Mouse (Mus musculus): ENCODE data around the gene Tmem131. TPM values are rescaled to one million over a fixed set of nuclear protein-coding genes. Genes with fewer than 3 reads are reported as not detected.

Gene Tmem131
- total and polyA plus RNA-seq, 2 experiments from 2014 or later: 9.4 to 29.3 TPM

DNA sequence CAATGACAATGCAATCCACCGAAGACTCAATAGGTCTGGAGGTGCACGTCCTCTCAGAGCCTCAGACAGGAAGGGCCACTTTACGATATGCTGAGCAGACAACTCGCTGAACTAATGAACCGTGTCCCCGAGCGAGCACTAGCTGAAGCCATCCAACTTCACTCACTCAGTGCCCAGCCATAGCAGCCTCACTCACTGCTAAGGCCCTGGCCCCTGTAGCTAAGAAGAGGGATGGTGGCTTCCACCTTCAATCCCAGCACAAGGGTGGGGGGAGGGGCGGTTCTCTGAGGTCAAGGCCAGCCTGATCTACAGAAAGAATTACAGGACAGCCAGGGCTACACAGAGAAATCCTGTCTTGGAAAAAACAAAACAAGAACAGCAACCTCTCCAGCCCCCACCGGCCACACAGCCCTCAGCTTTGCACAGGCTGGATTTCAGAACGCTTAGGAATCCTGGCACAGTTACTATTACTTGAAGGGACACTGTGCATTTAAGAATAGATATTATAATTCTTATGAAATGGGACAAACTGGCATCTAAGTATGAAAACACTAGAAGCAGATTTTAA, 89.2 kb downstream of the Tmem131 start:
- ATAC-seq: no peak
- WGBS: 92% methylated on average over 10 of the region's 10 CpGs
- H3K9me3 ChIP-seq (ENCODE audit: low read length): no peaks in the 10 kb centered on the region

GRCm38 (mm10) chr1:36852085-36852484, 91.4 kb downstream of the Tmem131 start:
- 83% methylated on average over 6 of the region's 6 CpGs for WGBS
- H3K27ac ChIP-seq (ENCODE audit: low read depth, low read length): no peak overlapping the region
- no peak overlapping the region for H3K4me3 ChIP-seq (ENCODE audit: low read depth, low read length)
- DNase-seq (no peak), ATAC-seq (no peak)
- H3K4me2 ChIP-seq (ENCODE audit: low read depth): no peak overlapping the region
- H3K27me3 ChIP-seq (ENCODE audit: insufficient read depth, low read length): no peaks in the 10 kb centered on the region
- no peak for TF ChIP-seq CTCF (IDR thresholded peaks at IDR 0.05; ENCODE audit: low read depth)
- no peaks in the 10 kb centered on the region for H3K9me3 ChIP-seq (ENCODE audit: low read length)
- H3K4me1 ChIP-seq (ENCODE audit: insufficient read depth): no peaks in the 10 kb centered on the region
- no peak overlapping the region for H3K9ac ChIP-seq
- H3K36me3 ChIP-seq (ENCODE audit: insufficient read depth): no peaks in the 10 kb centered on the region

More for the DNA sequence above, 89.2 kb downstream of the Tmem131 start:
- Histone ChIP-seq H3K9ac (no peak overlapping the region), H3K4me3 (ENCODE audit: low read depth, low read length) (no peak overlapping the region), H3K4me2 (ENCODE audit: low read depth) (no peak overlapping the region), H3K36me3 (ENCODE audit: insufficient read depth) (no peaks in the 10 kb centered on the region), H3K4me1 (ENCODE audit: insufficient read depth) (no peaks in the 10 kb centered on the region), H3K27ac (ENCODE audit: low read depth, low read length) (no peak overlapping the region), H3K27me3 (ENCODE audit: insufficient read depth, low read length) (no peaks in the 10 kb centered on the region)
- TF ChIP-seq CTCF (IDR thresholded peaks at IDR 0.05; ENCODE audit: low read depth): no peak
- no peak for DNase-seq

DNA sequence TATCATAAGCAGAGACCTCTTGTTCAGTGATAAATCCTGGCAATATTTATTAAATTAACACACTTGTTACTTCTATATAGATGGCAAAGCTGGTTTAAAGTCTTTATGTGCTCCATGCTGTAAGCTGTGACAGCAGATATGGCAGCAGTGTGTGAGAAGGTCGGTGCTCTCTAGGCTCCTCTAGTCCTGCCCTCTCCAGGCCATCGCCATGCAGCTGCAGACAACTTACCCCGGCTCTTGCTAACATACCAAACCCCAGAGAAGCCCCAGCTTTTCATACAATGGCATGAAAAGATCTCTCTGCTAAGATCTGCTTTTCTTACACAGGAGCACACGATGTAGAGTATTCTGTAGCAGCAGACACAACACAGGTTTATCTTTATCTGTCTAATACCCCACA, 92.1 kb downstream of the Tmem131 start:
- no peak overlapping the region for H3K4me3 ChIP-seq (ENCODE audit: low read depth, low read length)
- no peak for DNase-seq
- ATAC-seq: no peak
- H3K9me3 ChIP-seq (ENCODE audit: low read length): no peaks in the 10 kb centered on the region
- 63% methylated on average over 4 of the region's 4 CpGs for WGBS
- H3K4me1 ChIP-seq (ENCODE audit: insufficient read depth): no peaks in the 10 kb centered on the region
- no peak overlapping the region for H3K4me2 ChIP-seq (ENCODE audit: low read depth)
- no peak overlapping the region for H3K27ac ChIP-seq (ENCODE audit: low read depth, low read length)
- no peak overlapping the region for H3K9ac ChIP-seq
- no peak for TF ChIP-seq CTCF (IDR thresholded peaks at IDR 0.05; ENCODE audit: low read depth)
- H3K36me3 ChIP-seq (ENCODE audit: insufficient read depth): no peaks in the 10 kb centered on the region
- H3K27me3 ChIP-seq (ENCODE audit: insufficient read depth, low read length): no peaks in the 10 kb centered on the region

DNA sequence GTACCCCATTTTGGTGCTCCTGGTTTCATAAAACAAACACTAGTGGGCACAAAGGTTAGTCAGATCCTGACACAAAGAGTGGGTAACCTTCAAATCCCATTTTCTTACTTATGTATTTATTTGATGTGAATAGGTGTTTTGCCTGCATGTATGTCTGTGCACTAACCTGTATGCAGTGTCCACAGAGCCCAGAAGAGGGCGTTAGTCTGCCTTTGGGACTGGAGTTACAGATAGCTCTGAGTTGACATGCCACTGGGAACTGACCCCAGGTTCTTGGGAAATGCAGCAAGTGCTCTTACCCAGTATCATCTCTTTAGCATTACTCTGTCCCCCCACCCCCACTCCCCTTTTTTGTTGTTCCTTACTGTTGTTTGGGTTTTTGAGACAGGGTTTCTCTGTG, 95.4 kb downstream of the Tmem131 start:
- TF ChIP-seq CTCF (IDR thresholded peaks at IDR 0.05; ENCODE audit: low read depth): 0 out of 2 replicates have a peak, but pooled peaks have one; percentile 9
- WGBS: 97% methylated on average over 1 of the region's 1 CpGs
- DNase-seq (no peak), ATAC-seq (no peak)
- Histone ChIP-seq H3K4me2 (ENCODE audit: low read depth) (no peak overlapping the region), H3K9me3 (ENCODE audit: low read length) (no peaks in the 10 kb centered on the region), H3K4me3 (ENCODE audit: low read depth, low read length) (no peak overlapping the region), H3K27me3 (ENCODE audit: insufficient read depth, low read length) (no peaks in the 10 kb centered on the region), H3K36me3 (ENCODE audit: insufficient read depth) (no peaks in the 10 kb centered on the region), H3K9ac (no peak overlapping the region), H3K4me1 (ENCODE audit: insufficient read depth) (no peaks in the 10 kb centered on the region), H3K27ac (ENCODE audit: low read depth, low read length) (no peak overlapping the region)

GRCm38 (mm10) chr1:36847276-36847675, 96.2 kb downstream of the Tmem131 start:
- Histone ChIP-seq H3K27me3 (ENCODE audit: insufficient read depth, low read length) (no peaks in the 10 kb centered on the region), H3K9ac (no peak overlapping the region), H3K4me3 (ENCODE audit: low read depth, low read length) (no peak overlapping the region), H3K27ac (ENCODE audit: low read depth, low read length) (no peak overlapping the region), H3K4me1 (ENCODE audit: insufficient read depth) (no peaks in the 10 kb centered on the region), H3K4me2 (ENCODE audit: low read depth) (no peak overlapping the region), H3K9me3 (ENCODE audit: low read length) (no peaks in the 10 kb centered on the region), H3K36me3 (ENCODE audit: insufficient read depth) (no peaks in the 10 kb centered on the region)
- no peak for TF ChIP-seq CTCF (IDR thresholded peaks at IDR 0.05; ENCODE audit: low read depth)
- WGBS: 87% methylated on average over 8 of the region's 8 CpGs
- ATAC-seq (no peak), DNase-seq (no peak)

DNA sequence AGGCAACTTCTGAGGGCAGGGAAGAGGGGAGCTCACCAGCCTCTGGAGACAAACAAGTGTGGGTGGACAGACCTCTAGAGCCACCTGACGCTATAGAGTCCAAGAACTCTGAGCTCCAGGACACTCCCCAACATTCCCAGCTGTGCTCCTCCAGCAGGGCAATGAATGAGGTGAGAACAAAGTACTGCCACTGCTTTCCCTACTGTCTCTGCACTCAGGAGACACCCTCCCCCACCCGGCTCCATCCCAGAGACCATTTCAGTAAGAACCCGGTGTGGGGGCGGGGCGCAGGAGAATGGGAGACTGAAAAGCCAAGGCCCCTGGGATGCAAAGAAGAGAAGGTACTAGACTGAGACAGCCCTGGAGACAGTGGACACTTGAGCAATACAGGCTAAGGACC, 98.4 kb downstream of the Tmem131 start:
- WGBS: 42% methylated on average over 5 of the region's 5 CpGs
- Histone ChIP-seq H3K27me3 (ENCODE audit: insufficient read depth, low read length) (no peaks in the 10 kb centered on the region), H3K4me3 (ENCODE audit: low read depth, low read length) (no peak overlapping the region), H3K9me3 (ENCODE audit: low read length) (no peaks in the 10 kb centered on the region), H3K4me1 (ENCODE audit: insufficient read depth) (no peaks in the 10 kb centered on the region), H3K4me2 (ENCODE audit: low read depth) (no peak overlapping the region), H3K36me3 (ENCODE audit: insufficient read depth) (peaks cover 7% of the 10 kb centered on the region; the same call in 1 of the 2 replicates), H3K9ac (no peak overlapping the region), H3K27ac (ENCODE audit: low read depth, low read length) (no peak overlapping the region)
- no peak for TF ChIP-seq CTCF (IDR thresholded peaks at IDR 0.05; ENCODE audit: low read depth)
- DNase-seq (no peak), ATAC-seq (no peak)

DNA sequence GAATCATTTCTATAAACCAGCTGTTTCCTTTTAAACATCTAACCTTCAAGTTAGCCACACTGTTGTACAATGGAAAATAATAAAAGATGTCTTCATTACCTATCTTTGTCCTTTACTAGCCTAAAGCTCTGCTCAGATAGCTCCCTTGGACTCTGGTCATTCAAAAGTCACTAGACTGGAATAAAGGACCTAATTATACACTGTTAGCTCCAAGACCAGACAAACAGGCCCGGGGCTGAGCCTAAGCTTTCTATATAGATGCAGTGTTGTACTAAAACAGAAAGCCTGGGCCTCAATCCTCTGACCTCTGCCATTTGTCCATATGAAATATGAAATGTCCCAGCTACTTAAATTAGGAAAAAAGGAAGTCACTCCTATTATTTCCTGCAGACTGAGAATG, 101.7 kb downstream of the Tmem131 start:
- no peak overlapping the region for H3K27ac ChIP-seq (ENCODE audit: low read depth, low read length)
- TF ChIP-seq CTCF (IDR thresholded peaks at IDR 0.05; ENCODE audit: low read depth): no peak
- 22% methylated on average over 1 of the region's 1 CpGs for WGBS
- H3K4me3 ChIP-seq (ENCODE audit: low read depth, low read length): no peak overlapping the region
- no peaks in the 10 kb centered on the region for H3K27me3 ChIP-seq (ENCODE audit: insufficient read depth, low read length)
- H3K9me3 ChIP-seq (ENCODE audit: low read length): no peaks in the 10 kb centered on the region
- ATAC-seq: no peak
- no peak overlapping the region for H3K4me2 ChIP-seq (ENCODE audit: low read depth)
- H3K4me1 ChIP-seq (ENCODE audit: insufficient read depth): no peaks in the 10 kb centered on the region
- H3K36me3 ChIP-seq (ENCODE audit: insufficient read depth): peaks cover 9% of the 10 kb centered on the region; the same call in 1 of the 2 replicates
- no peak for DNase-seq
- H3K9ac ChIP-seq: no peak overlapping the region

All from forebrain, postnatal 0 days (tissue).